In the genomic region with DNA sequence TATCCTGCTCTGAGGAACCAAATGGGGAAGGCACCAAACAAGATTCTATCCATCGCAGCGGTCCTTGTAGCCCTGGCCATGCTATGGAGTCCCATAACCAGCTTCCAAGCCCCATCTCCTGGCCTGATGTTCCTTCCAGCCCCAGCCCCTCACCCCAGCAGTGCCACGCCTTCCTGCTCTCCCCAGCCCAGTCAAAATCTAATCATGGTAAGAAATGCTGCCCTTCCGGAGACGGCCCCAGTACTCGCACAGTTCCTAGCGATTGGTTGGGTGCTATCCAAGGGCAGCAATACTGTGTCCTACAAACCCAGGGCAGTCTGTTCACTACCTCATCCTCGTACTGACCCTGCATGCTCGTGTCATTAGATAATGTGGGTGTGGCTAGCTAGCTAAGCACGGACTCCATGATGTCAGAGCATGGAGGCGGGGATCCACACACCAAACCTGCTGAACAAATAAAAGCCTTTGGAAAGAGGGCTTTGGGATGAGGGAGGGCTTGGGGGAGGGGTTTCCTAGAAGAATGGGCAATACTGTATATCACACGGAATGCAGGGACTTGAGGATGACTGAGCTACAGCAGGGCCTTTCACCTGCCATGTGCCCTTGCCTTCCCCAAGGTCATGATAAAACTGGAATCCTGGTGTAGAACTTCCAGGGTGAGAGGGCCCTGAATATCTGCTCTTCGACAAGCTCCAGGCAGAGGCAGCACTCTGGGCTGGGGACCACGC, we compare ENCODE assay signal across 16 mouse cellular contexts.
A peak's percentile ranks its signal among the peaks of the same experiment; 100 is the strongest.
DNase-seq lines count a peak whose midpoint lies in the region; ATAC-seq and TF ChIP-seq lines count a peak whose summit lies in the region.
"Had no signal": no experiment of that assay in that cellular context is flagged by ENCODE, and none has a peak within 500 bp of the region (broad histone marks: within the 10 kb centered on the region; RNA-seq: fewer than 3 reads in every experiment).

No protein-coding gene starts in this region.

- 72% methylated on average over 14 of the region's 14 CpGs for WGBS in embryonic facial prominence, embryonic 11.5 days
- 79% methylated on average over 14 of the region's 14 CpGs for WGBS in embryonic facial prominence, embryonic 10.5 days
- WGBS in lung, embryonic 16.5 days, result 53% methylated on average over 14 of the region's 14 CpGs
- WGBS in heart, postnatal 0 days, result 30% methylated on average over 14 of the region's 14 CpGs
- WGBS in stomach, embryonic 14.5 days, result 64% methylated on average over 14 of the region's 14 CpGs
- WGBS in midbrain, embryonic 15.5 days, result 87% methylated on average over 14 of the region's 14 CpGs

- TF ChIP-seq EP300 in heart, postnatal 0 days (IDR thresholded peaks at IDR 0.05; ENCODE audit: low read depth), result no peak

- H3K27me3 ChIP-seq in embryonic facial prominence, embryonic 11.5 days (ENCODE audit: control insufficient read depth, insufficient read depth, low read length), result no peaks in the 10 kb centered on the region
- peaks cover 25% of the 10 kb centered on the region for H3K27me3 ChIP-seq in embryonic facial prominence, embryonic 10.5 days (replicated peaks; ENCODE audit: low read depth, poor library complexity, severe bottlenecking)
- no peaks in the 10 kb centered on the region for H3K27me3 ChIP-seq in lung, embryonic 16.5 days (ENCODE audit: control insufficient read depth, insufficient read depth, low read depth, low read length)
- no peaks in the 10 kb centered on the region for H3K27me3 ChIP-seq in heart, postnatal 0 days (ENCODE audit: control insufficient read depth, insufficient read depth, low read length)
- no peaks in the 10 kb centered on the region for H3K27me3 ChIP-seq in stomach, embryonic 14.5 days (ENCODE audit: control insufficient read depth, insufficient read depth, low read length)
- no peaks in the 10 kb centered on the region for H3K27me3 ChIP-seq in midbrain, embryonic 15.5 days (replicated peaks)

- H3K4me1 ChIP-seq in embryonic facial prominence, embryonic 11.5 days (ENCODE audit: control insufficient read depth, insufficient read depth, low read length), result no peaks in the 10 kb centered on the region; the same call in 1 of the 2 replicates
- H3K4me1 ChIP-seq in embryonic facial prominence, embryonic 10.5 days, result peaks cover 40% of the 10 kb centered on the region
- no peaks in the 10 kb centered on the region for H3K4me1 ChIP-seq in lung, embryonic 16.5 days (replicated peaks; ENCODE audit: control insufficient read depth, insufficient read depth, low read length)
- H3K4me1 ChIP-seq in heart, postnatal 0 days (ENCODE audit: control insufficient read depth, insufficient read depth), result peaks cover 6% of the 10 kb centered on the region; the same call in 1 of the 2 replicates
- no peaks in the 10 kb centered on the region for H3K4me1 ChIP-seq in stomach, embryonic 14.5 days (ENCODE audit: control insufficient read depth, insufficient read depth, low read length)
- peaks cover 4% of the 10 kb centered on the region; the same call in 1 of the 2 replicates for H3K4me1 ChIP-seq in midbrain, embryonic 15.5 days

- no peak overlapping the region for H3K4me2 ChIP-seq in embryonic facial prominence, embryonic 11.5 days (ENCODE audit: low read depth, low read length)
- no peak overlapping the region for H3K4me2 ChIP-seq in lung, embryonic 16.5 days (ENCODE audit: low read depth, low read length)
- H3K4me2 ChIP-seq in heart, postnatal 0 days (ENCODE audit: low read depth, low read length), result no peak overlapping the region
- no peak overlapping the region for H3K4me2 ChIP-seq in stomach, embryonic 14.5 days (replicated peaks; ENCODE audit: low read depth, low read length)
- H3K4me2 ChIP-seq in midbrain, embryonic 15.5 days, result no peak overlapping the region
- H3K4me2 ChIP-seq: hindbrain, embryonic 14.5 days; liver, embryonic 13.5 days; midbrain, embryonic 11.5 days; neural tube, embryonic 12.5 days had no signal

- no peaks in the 10 kb centered on the region for H3K9me3 ChIP-seq in embryonic facial prominence, embryonic 11.5 days (replicated peaks; ENCODE audit: control insufficient read depth, low read length)
- H3K9me3 ChIP-seq in embryonic facial prominence, embryonic 10.5 days, result no peaks in the 10 kb centered on the region
- H3K9me3 ChIP-seq in lung, embryonic 16.5 days (ENCODE audit: control insufficient read depth, low read length), result no peaks in the 10 kb centered on the region
- H3K9me3 ChIP-seq in heart, postnatal 0 days (replicated peaks; ENCODE audit: control insufficient read depth, low read length), result no peaks in the 10 kb centered on the region
- no peaks in the 10 kb centered on the region for H3K9me3 ChIP-seq in stomach, embryonic 14.5 days (ENCODE audit: control insufficient read depth, low read depth, low read length)
- H3K9me3 ChIP-seq in midbrain, embryonic 15.5 days, result no peaks in the 10 kb centered on the region
- H3K9me3 ChIP-seq: liver, embryonic 13.5 days; neural tube, embryonic 12.5 days had no signal

- no peak overlapping the region for H3K9ac ChIP-seq in embryonic facial prominence, embryonic 11.5 days (replicated peaks; ENCODE audit: low read length)
- H3K9ac ChIP-seq in lung, embryonic 16.5 days (ENCODE audit: low read length), result no peak overlapping the region
- H3K9ac ChIP-seq in heart, postnatal 0 days (replicated peaks; ENCODE audit: low read depth, low read length), result no peak overlapping the region
- H3K9ac ChIP-seq in stomach, embryonic 14.5 days (replicated peaks; ENCODE audit: low read depth, low read length), result no peak overlapping the region
- H3K9ac ChIP-seq in midbrain, embryonic 15.5 days, result no peak overlapping the region
- H3K9ac ChIP-seq: hindbrain, embryonic 14.5 days; liver, embryonic 13.5 days; neural tube, embryonic 12.5 days had no signal

- no peak overlapping the region for H3K27ac ChIP-seq in embryonic facial prominence, embryonic 11.5 days (replicated peaks; ENCODE audit: low read depth, low read length)
- H3K27ac ChIP-seq in embryonic facial prominence, embryonic 10.5 days (replicated peaks), result no peak overlapping the region; the same call in none of the 2 replicates
- H3K27ac ChIP-seq in lung, embryonic 16.5 days (ENCODE audit: low read length), result no peak overlapping the region
- 0 out of 2 replicates have a peak overlapping the region, but pooled peaks have one; percentile 43 for H3K27ac ChIP-seq in heart, postnatal 0 days (ENCODE audit: low read depth)
- no peak overlapping the region for H3K27ac ChIP-seq in stomach, embryonic 14.5 days (ENCODE audit: low read length)
- H3K27ac ChIP-seq in midbrain, embryonic 15.5 days, result no peak overlapping the region
- H3K27ac ChIP-seq: hindbrain, embryonic 14.5 days; kidney, postnatal 0 days; liver, embryonic 13.5 days; neural tube, embryonic 12.5 days had no signal

- DNase-seq in embryonic facial prominence, embryonic 11.5 days (ENCODE audit: low spot score), result peak; percentile 16
- no peak for DNase-seq in embryonic facial prominence, embryonic 10.5 days (ENCODE audit: low spot score)
- no peak for DNase-seq in lung, postnatal 25 days (ENCODE audit: low spot score)
- peak; percentile 77 for DNase-seq in heart, postnatal 0 days (ENCODE audit: low spot score)
- no peak for DNase-seq in urinary bladder, adult 18-20 months (ENCODE audit: low spot score in 2 of 2)
- DNase-seq: adrenal gland, adult 2 months; gastrocnemius, postnatal 14 days; liver, embryonic 13.5 days; thymus, postnatal 25 days had no signal

- no peak overlapping the region for H3K4me3 ChIP-seq in embryonic facial prominence, embryonic 11.5 days (ENCODE audit: low read depth, low read length)
- H3K4me3 ChIP-seq in embryonic facial prominence, embryonic 10.5 days, result no peak overlapping the region
- H3K4me3 ChIP-seq in lung, embryonic 16.5 days (ENCODE audit: low read length), result no peak overlapping the region
- H3K4me3 ChIP-seq in heart, postnatal 0 days (ENCODE audit: low read depth, low read length), result no peak overlapping the region
- H3K4me3 ChIP-seq in stomach, embryonic 14.5 days (ENCODE audit: low read depth, low read length), result no peak overlapping the region
- H3K4me3 ChIP-seq in midbrain, embryonic 15.5 days, result no peak overlapping the region
- H3K4me3 ChIP-seq: liver, embryonic 13.5 days; neural tube, embryonic 12.5 days had no signal

- ATAC-seq in embryonic facial prominence, embryonic 11.5 days (replicated peaks; ENCODE audit: insufficient number of reproducible peaks, low FRiP score, low TSS enrichment, low read depth), result no peak
- ATAC-seq in lung, embryonic 16.5 days (ENCODE audit: low read depth), result peak; percentile 45
- peak; percentile 95 for ATAC-seq in heart, postnatal 0 days (ENCODE audit: insufficient read depth, low read depth)
- ATAC-seq in stomach, embryonic 14.5 days (ENCODE audit: insufficient number of reproducible peaks, insufficient read depth, low FRiP score, low read depth), result peak; percentile 78
- no peak for ATAC-seq in midbrain, embryonic 15.5 days (replicated peaks)

- H3K36me3 ChIP-seq in embryonic facial prominence, embryonic 11.5 days (replicated peaks; ENCODE audit: control insufficient read depth, insufficient read depth, low read depth, low read length), result no peaks in the 10 kb centered on the region
- no peaks in the 10 kb centered on the region for H3K36me3 ChIP-seq in embryonic facial prominence, embryonic 10.5 days (replicated peaks)
- H3K36me3 ChIP-seq in lung, embryonic 16.5 days (ENCODE audit: control insufficient read depth, insufficient read depth, low read length), result no peaks in the 10 kb centered on the region
- no peaks in the 10 kb centered on the region for H3K36me3 ChIP-seq in heart, postnatal 0 days (replicated peaks; ENCODE audit: control insufficient read depth, insufficient read depth, low read length)
- no peaks in the 10 kb centered on the region for H3K36me3 ChIP-seq in stomach, embryonic 14.5 days (ENCODE audit: control insufficient read depth, insufficient read depth, low read length)
- H3K36me3 ChIP-seq in midbrain, embryonic 15.5 days (replicated peaks), result no peaks in the 10 kb centered on the region
- H3K36me3 ChIP-seq: liver, embryonic 13.5 days; neural tube, embryonic 12.5 days had no signal

- TF ChIP-seq CTCF in heart, postnatal 0 days (IDR thresholded peaks at IDR 0.05; ENCODE audit: low read depth), result no peak

Comparison
In these comparisons a context has a peak if more than half of its experiments do, and no peak if none do; other contexts are left out.
1. DNase-seq: peak in embryonic facial prominence, embryonic 11.5 days (single experiment) and heart, postnatal 0 days (single experiment); none in embryonic facial prominence, embryonic 10.5 days (single experiment), lung, postnatal 25 days (single experiment) and urinary bladder, adult 18-20 months (0 of 2).
2. ATAC-seq: peak in lung, embryonic 16.5 days (single experiment), heart, postnatal 0 days (single experiment) and stomach, embryonic 14.5 days (single experiment); none in embryonic facial prominence, embryonic 11.5 days (single experiment) and midbrain, embryonic 15.5 days (single experiment).